Mouse (Mus musculus): ENCODE measurements around the gene Ifit1bl1. TPM values are rescaled to one million over a fixed set of nuclear protein-coding genes. Genes with fewer than 3 reads are reported as not detected.

Ifit1bl1 gene
- polyA plus RNA-seq, 1 experiment from 2014 or later: 0.13 TPM

- Histone ChIP-seq H3K9ac (no peak overlapping the region), H3K4me3 (no peak overlapping the region), H3K4me1 (no peaks in the 10 kb centered on the region), H3K27me3 (no peaks in the 10 kb centered on the region), H3K27ac (no peak overlapping the region), H3K9me3 (no peaks in the 10 kb centered on the region), H3K36me3 (no peaks in the 10 kb centered on the region), H3K4me2 (no peak overlapping the region)
- no peak for ATAC-seq (ENCODE audit: insufficient number of reproducible peaks, insufficient read depth, low FRiP score, low TSS enrichment, low read depth)
Measured at GRCm38 (mm10) chr19:34562556-34562955, 39.2 kb downstream of the Ifit1bl1 start.

GRCm38 (mm10) chr19:34556621-34557020, 45.1 kb downstream of the Ifit1bl1 start:
- no peaks in the 10 kb centered on the region for H3K9me3 ChIP-seq
- H3K9ac ChIP-seq: no peak overlapping the region
- H3K4me3 ChIP-seq: no peak overlapping the region
- no peak overlapping the region for H3K27ac ChIP-seq
- no peaks in the 10 kb centered on the region for H3K36me3 ChIP-seq
- H3K4me1 ChIP-seq: peaks cover 20% of the 10 kb centered on the region
- no peak for ATAC-seq (ENCODE audit: insufficient number of reproducible peaks, insufficient read depth, low FRiP score, low TSS enrichment, low read depth)
- H3K4me2 ChIP-seq: no peak overlapping the region
- H3K27me3 ChIP-seq: no peaks in the 10 kb centered on the region
- WGBS: 81% methylated on average over 3 of the region's 3 CpGs

- ATAC-seq (ENCODE audit: insufficient number of reproducible peaks, insufficient read depth, low FRiP score, low TSS enrichment, low read depth): no peak
- Histone ChIP-seq H3K9ac (no peak overlapping the region), H3K4me2 (no peak overlapping the region), H3K36me3 (no peaks in the 10 kb centered on the region), H3K4me3 (no peak overlapping the region), H3K4me1 (peaks cover 21% of the 10 kb centered on the region), H3K9me3 (no peaks in the 10 kb centered on the region), H3K27ac (no peak overlapping the region), H3K27me3 (no peaks in the 10 kb centered on the region)
Measured at GRCm38 (mm10) chr19:34554061-34554460, 47.7 kb downstream of the Ifit1bl1 start.

GRCm38 (mm10) chr19:34553522-34553921, 48.2 kb downstream of the Ifit1bl1 start:
- 33% methylated on average over 3 of the region's 3 CpGs for WGBS
- no peaks in the 10 kb centered on the region for H3K27me3 ChIP-seq
- no peaks in the 10 kb centered on the region for H3K36me3 ChIP-seq
- H3K9ac ChIP-seq: no peak overlapping the region
- peak overlapping the region; percentile 3; the same call in 1 of the 2 replicates for H3K27ac ChIP-seq
- no peak for ATAC-seq (ENCODE audit: insufficient number of reproducible peaks, insufficient read depth, low FRiP score, low TSS enrichment, low read depth)
- peaks cover 21% of the 10 kb centered on the region for H3K4me1 ChIP-seq
- no peaks in the 10 kb centered on the region for H3K9me3 ChIP-seq
- no peak overlapping the region for H3K4me3 ChIP-seq
- peak overlapping the region; percentile 47 for H3K4me2 ChIP-seq

- H3K9ac ChIP-seq: no peak overlapping the region
- H3K4me1 ChIP-seq: peaks cover 21% of the 10 kb centered on the region
- H3K27me3 ChIP-seq: no peaks in the 10 kb centered on the region
- H3K27ac ChIP-seq: peak overlapping the region; percentile 3; the same call in 1 of the 2 replicates
- no peak overlapping the region for H3K4me3 ChIP-seq
- H3K4me2 ChIP-seq: peak overlapping the region; percentile 47
- WGBS: 26% methylated on average over 6 of the region's 6 CpGs
- no peaks in the 10 kb centered on the region for H3K36me3 ChIP-seq
- no peaks in the 10 kb centered on the region for H3K9me3 ChIP-seq
- no peak for ATAC-seq (ENCODE audit: insufficient number of reproducible peaks, insufficient read depth, low FRiP score, low TSS enrichment, low read depth)
Measured at GRCm38 (mm10) chr19:34553021-34553420, 48.7 kb downstream of the Ifit1bl1 start.

GRCm38 (mm10) chr19:34551981-34552380, 49.8 kb downstream of the Ifit1bl1 start:
- H3K9me3 ChIP-seq: no peaks in the 10 kb centered on the region
- ATAC-seq (ENCODE audit: insufficient number of reproducible peaks, insufficient read depth, low FRiP score, low TSS enrichment, low read depth): no peak
- H3K27ac ChIP-seq: peak overlapping the region; percentile 3; the same call in 1 of the 2 replicates
- H3K4me2 ChIP-seq: peak overlapping the region; percentile 47
- H3K36me3 ChIP-seq: no peaks in the 10 kb centered on the region
- no peaks in the 10 kb centered on the region for H3K27me3 ChIP-seq
- H3K4me3 ChIP-seq: peak overlapping the region; percentile 19
- no peak overlapping the region for H3K9ac ChIP-seq
- peaks cover 21% of the 10 kb centered on the region for H3K4me1 ChIP-seq
- 50% methylated on average over 5 of the region's 5 CpGs for WGBS

- 1% methylated on average over 22 of the region's 22 CpGs for WGBS
Measured at GRCm38 (mm10) chr19:34550534-34551223, 51.1 kb downstream of the Ifit1bl1 start, which contains the start of gene Ifit2. TSS of gene Ifit2 (plus strand) at chr19:34550694.

GRCm38 (mm10) chr19:34550205-34550533, 51.6 kb downstream of the Ifit1bl1 start:
- Histone ChIP-seq H3K27ac (no peak overlapping the region; the same call in 1 of the 2 replicates), H3K27me3 (no peaks in the 10 kb centered on the region), H3K4me2 (peak overlapping the region; percentile 66), H3K4me1 (peaks cover 21% of the 10 kb centered on the region), H3K4me3 (peak overlapping the region; percentile 53), H3K36me3 (no peaks in the 10 kb centered on the region), H3K9ac (0 out of 2 replicates have a peak overlapping the region, but pooled peaks have one; percentile 52), H3K9me3 (no peaks in the 10 kb centered on the region)
- no peak for ATAC-seq (ENCODE audit: insufficient number of reproducible peaks, insufficient read depth, low FRiP score, low TSS enrichment, low read depth)
- 34% methylated on average over 4 of the region's 4 CpGs for WGBS

More at GRCm38 (mm10) chr19:34550534-34551223, 51.1 kb downstream of the Ifit1bl1 start, which contains the start of gene Ifit2:
- peak; percentile 85 for ATAC-seq (ENCODE audit: insufficient number of reproducible peaks, insufficient read depth, low FRiP score, low TSS enrichment, low read depth)
- H3K27me3 ChIP-seq: no peaks in the 10 kb centered on the region
- H3K4me3 ChIP-seq: peak within 1 kb of the TSS; percentile 53
- peak within 1 kb of the TSS; percentile 66 for H3K4me2 ChIP-seq
- H3K27ac ChIP-seq: peak within 1 kb of the TSS; percentile 69; the same call in 1 of the 2 replicates
- no peaks in the 10 kb centered on the region for H3K36me3 ChIP-seq
- H3K9me3 ChIP-seq: no peaks in the 10 kb centered on the region
- H3K4me1 ChIP-seq: peaks cover 21% of the 10 kb centered on the region
- H3K9ac ChIP-seq: peak within 1 kb of the TSS; percentile 52

GRCm38 (mm10) chr19:34547976-34548375, 53.8 kb downstream of the Ifit1bl1 start:
- peaks cover 9% of the 10 kb centered on the region for H3K4me1 ChIP-seq
- H3K36me3 ChIP-seq: no peaks in the 10 kb centered on the region
- no peak overlapping the region for H3K4me3 ChIP-seq
- H3K27ac ChIP-seq: no peak overlapping the region
- no peak for ATAC-seq (ENCODE audit: insufficient number of reproducible peaks, insufficient read depth, low FRiP score, low TSS enrichment, low read depth)
- H3K9ac ChIP-seq: no peak overlapping the region
- no peaks in the 10 kb centered on the region for H3K27me3 ChIP-seq
- WGBS: 28% methylated on average over 7 of the region's 7 CpGs
- H3K9me3 ChIP-seq: no peaks in the 10 kb centered on the region
- no peak overlapping the region for H3K4me2 ChIP-seq

- no peak for ATAC-seq (ENCODE audit: insufficient number of reproducible peaks, insufficient read depth, low FRiP score, low TSS enrichment, low read depth)
- 89% methylated on average over 4 of the region's 4 CpGs for WGBS
- no peaks in the 10 kb centered on the region for H3K4me1 ChIP-seq
Measured at GRCm38 (mm10) chr19:34546211-34546610, 55.5 kb downstream of the Ifit1bl1 start.

More at GRCm38 (mm10) chr19:34546211-34546610, 55.5 kb downstream of the Ifit1bl1 start:
- H3K36me3 ChIP-seq: no peaks in the 10 kb centered on the region
- H3K27ac ChIP-seq: no peak overlapping the region
- no peaks in the 10 kb centered on the region for H3K9me3 ChIP-seq
- H3K4me3 ChIP-seq: no peak overlapping the region
- no peaks in the 10 kb centered on the region for H3K27me3 ChIP-seq
- no peak overlapping the region for H3K4me2 ChIP-seq
- H3K9ac ChIP-seq: no peak overlapping the region

Data from embryonic facial prominence, embryonic 13.5 days (tissue).